Mouse (Mus musculus) layer of hippocampus, adult 9-11 months (tissue): ENCODE data around the gene Polr2h.
"Not testable (repeated sequence)": the region's sequence is repeated elsewhere in the genome, so short reads cannot be mapped to it uniquely, and the experiment has no call there.

ENCODE experiments used
- DNase-seq: peaks from one replicate; pipeline ENCODE4 v3.0.0; 2022

The Polr2h gene

DNA sequence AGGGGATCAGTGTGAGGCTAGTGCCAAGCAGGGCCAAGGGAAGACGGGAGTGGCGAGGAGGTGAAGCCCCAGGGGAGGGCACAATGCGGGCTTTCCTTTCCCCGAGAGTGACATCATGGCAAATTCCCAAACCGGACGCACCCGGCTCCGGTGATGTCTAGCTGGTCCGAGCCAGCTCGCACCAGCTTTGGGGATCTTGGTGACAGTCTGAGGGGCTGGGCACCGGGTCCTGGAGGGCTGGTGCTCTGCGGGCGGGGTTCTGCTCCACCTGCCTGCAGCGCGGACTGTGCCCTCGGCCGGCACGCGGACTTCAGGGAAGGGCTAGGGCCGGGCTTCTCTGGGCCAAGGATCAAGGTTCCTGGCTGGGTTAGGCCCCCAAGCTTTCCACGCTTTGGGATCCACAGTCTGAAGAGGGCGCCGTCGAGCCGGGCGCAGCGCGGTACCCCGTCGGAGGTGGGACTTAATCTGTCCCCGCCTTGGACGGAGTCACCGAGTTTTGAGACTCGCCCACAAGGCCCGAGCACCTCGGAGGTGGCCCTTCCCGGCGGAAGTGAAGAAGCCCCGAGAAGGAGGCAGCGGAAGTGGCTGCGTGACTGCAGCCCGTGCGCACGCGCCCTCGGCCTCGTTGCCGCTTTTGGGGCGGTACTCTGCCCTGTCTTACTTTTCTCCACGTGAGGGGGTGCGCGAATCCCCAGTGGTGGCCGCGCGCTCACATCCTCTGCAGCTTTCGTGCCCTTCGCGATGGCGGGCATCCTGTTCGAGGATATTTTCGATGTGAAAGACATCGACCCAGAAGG lies at the start of gene Polr2h, which contains the start of gene Clcn2:
Gene Polr2h (plus strand): TSS at position 485 of the 797 bp plus-strand sequence.
Gene Clcn2 (minus strand): TSS at position 566 of the 797 bp plus-strand sequence.
- DNase-seq: peak; percentile 98

DNA sequence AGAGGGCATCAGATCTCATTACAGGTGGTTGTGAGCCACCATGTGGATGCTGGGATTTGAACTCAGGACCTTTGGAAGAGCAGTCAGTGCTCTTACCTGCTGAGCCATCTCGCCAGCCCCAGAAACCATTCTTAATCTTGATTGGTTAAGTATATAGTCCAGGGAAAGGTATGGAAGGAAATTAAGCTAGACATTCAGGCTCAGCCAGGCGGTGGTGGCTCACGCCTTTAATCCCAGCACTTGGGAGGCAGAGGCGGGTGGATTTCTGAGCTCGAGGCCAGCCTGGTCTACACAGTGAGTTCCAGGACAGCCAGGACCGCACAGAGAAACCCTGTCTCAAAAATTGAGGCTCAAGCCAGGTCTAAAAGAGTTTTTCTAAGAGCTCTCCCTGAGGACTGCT lies 49.5 kb upstream of the Polr2h start, which contains the start of gene Eif4g1:
Gene Eif4g1 (plus strand): TSS at position 301 of the 400 bp plus-strand sequence.
- not testable (repeated sequence) for DNase-seq

DNA sequence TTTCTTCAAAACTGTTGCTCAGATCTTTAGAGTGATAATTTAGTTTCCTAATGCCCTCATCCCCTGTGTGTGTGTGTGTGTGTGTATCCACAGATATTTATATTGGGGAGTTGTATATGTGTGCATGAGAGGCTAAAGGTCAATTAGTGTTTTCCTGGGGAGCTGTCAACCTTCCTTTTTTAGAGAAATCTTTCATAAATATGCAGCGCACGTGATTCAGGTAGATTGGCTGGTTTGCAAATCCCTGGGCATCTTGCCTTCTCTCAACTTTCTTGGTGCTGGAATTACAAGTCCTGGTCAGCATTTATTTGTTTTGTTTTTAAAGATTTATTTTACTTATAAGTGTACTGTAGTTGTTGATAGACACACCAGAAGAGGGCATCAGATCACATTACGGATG lies 47.2 kb upstream of the Polr2h start:
- no peak for DNase-seq

DNA sequence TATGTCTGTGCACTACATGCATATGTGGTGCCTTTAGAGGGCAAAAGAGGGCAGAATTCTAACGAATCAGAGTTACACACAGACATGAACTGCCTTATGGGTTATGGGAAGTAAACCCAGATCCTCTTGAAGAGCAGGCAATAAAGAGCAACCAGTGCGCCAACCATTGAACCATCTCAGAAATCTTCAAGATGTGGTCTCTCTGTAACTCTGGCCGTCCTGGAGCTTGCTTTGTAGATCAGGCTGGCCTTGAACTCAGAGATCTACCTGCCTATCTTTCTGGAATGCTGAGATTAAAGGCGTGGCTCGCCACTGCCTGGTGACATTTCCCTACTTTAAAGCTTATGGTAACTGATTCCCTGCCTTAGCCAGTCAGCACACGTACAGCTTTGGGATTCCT lies 45.6 kb upstream of the Polr2h start:
- no peak for DNase-seq

DNA sequence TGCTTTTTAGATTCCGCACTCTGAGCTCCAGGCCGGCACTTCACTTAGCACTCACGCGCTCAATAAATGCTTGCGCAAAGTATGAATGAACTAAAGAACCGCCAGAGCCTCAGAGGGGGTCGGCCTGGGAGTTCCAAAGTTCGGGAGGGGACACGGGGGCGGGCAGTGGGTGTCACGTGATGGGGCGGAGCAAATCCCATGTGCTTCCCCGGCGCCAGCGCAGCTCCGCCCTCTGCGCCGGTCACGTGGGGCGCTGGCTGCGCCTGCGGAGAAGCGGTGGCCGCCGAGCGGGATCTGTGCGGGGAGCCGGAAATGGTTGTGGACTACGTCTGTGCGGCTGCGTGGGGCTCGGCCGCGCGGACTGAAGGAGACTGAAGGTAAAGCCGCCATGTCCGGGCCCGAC lies 45.0 kb upstream of the Polr2h start:
- peak; percentile 96 for DNase-seq

DNA sequence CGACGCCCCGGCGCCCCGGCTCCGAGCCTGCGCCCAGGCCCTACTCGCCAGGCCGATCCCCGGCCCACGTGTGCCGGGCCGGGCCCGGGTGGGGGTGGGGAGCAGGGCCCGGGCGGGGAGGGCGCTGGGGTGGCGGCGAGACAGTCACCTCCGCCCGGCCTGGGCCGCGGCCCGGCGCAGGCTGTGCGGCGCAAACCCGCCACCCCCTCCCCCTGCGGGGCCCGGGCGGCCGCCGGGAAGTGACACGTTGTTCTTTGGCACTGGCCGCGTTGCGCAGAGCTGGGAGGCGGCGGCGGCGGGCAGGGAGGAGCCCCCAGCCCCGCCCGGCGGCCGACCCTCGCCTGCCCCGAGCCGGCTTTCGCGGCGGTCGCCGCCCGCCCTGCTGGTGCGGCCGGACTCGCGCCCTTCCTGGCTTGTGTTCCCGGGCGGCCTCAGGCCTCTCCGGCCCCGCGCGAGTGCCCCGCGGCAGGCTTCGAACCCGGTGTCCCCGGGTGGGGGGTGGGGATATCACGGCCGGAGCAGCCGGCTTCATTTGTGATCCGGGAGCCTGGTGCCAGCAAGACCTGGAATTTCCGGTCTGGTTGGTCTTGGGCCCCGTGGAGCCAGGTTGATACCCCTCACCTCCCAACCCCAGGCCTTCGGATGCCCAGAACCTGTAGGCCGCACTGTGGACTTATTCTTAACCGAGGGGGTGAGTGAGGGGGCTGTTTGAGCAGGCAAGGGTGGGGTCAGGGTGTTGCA lies 44.3 kb upstream of the Polr2h start:
- peak; percentile 32 for DNase-seq

DNA sequence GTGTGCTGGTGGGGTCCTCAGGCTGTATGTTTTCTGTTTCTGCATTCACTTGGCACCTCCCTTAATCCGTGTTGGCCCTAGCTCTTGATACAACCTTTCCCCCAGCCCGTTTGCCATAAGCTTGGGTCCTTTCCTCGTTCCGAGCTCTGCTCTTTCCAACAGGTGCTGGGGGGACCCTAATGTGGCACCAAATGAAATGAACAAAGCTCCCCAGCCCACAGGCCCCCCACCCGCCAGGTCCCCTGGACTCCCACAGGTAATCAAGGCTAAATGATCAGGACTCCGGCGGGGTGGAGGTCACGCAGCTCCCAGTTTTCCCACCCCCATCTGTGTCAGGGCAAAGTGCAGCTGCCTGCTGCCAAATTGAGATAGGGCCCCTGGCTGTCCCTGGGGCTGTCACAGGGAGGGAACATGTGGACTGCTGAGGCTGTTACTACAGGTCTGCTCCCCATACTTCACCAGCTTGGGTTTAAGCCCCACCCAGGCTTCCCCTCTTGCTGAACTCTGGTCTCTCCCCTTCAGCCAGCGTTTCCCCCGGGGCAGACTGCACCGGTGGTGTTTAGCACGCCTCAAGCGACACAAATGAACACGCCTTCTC lies 43.7 kb upstream of the Polr2h start:
- no peak for DNase-seq

DNA sequence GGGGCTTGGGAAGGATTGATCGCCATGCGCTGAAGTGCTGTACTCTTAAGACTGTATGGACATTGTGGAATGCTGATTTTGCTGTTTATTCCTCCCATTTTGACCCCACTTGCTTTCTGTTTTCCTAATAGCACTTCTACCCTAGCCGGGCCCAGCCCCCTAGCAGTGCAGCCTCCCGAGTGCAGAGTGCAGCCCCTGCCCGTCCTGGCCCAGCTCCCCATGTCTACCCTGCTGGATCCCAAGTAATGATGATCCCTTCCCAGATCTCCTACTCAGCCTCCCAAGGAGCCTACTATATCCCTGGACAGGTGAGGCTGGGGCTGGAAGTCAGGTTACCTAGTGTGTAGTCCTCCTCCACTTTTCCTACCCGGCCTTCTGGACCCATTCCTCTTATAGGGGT lies 42.3 kb upstream of the Polr2h start:
- DNase-seq: no peak

DNA sequence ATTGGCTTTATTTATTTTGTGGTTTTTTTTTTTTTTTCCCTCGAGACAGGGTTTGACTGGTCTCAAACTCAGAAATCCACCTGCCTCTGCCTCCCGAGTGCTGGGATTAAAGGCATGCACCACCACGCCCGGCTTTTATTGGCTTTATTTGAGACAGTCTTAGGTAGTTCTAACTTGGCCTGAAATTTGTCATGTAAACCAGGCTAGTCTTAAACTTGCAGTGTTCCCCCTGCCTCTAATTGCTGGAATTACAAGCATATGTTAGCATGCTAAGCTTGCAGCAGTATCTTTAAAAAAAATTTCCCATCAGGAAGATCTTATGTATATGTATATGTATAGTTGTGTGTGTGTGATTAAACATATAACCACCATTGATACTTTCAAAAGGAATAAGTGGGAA lies 40.8 kb upstream of the Polr2h start:
- DNase-seq: no peak

DNA sequence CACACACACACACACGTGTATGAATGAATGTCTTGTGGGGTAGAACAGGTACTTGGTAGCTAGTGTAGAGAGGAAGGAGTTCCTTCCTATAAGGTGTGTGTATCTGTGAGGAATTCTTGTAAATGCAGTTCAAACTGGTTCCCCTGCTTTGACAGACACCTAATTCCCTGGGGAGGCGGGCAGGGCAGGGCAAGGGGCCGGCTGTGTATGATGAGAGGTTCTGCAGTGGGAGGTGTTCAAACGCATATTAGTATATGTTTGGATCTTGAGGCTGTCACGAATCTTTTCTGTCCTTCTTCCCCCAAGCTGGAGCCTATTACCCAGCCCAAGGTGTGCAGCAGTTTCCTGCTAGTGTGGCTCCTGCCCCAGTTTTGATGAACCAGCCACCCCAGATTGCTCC lies 40.1 kb upstream of the Polr2h start:
- DNase-seq: no peak

DNA sequence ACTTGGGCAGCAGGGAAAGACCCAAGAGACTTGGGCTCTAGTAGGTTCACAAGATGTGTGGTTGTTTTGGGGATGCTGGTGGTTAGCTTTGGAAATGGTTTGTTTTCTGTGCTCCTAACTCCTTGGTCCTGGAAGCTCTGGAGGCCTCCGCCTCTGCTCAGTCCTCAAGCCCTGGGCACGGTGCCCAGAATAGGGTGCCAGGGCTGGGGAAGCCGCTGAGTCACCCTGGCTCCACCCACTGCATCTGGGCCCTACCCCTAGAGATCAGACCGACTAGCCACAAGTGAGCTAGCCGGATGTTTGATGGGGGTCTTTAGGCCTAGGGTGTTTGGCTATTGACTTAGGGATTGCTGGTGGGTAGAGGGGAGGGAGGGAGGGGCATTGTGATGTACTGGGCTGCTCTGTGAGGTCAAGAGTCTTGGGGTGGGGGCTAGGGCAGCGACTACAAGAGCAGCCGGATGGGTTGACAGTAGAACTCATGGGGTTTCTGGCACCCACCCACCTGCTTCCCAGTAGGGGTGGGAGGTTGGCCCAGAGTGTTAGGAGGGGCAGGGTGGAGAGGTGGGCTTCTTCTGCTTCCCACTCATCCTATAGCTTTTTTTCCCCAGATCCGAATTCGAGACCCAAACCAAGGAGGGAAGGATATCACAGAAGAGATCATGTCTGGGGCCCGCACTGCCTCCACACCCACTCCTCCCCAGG lies 39.3 kb upstream of the Polr2h start:
- DNase-seq: peak; percentile 86

DNA sequence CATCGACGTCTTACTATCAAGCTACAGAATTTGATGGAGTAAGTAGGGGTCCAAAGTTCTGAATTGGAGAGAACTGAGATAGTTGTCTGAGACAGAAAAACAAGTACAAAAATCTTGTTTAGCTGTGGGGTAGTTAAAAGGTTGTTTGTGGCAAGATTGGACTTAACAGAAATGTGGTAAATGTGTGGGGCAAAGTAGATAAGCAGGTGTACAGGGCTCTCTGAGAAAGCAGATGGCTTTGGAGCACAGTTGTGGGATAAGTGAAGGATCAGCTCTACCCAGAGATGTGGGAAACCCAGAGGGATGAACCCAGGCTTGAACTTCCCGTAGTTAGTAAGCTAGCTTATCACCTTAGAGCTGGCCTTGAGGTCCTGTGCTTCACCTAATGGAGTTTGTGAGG lies 26.7 kb upstream of the Polr2h start:
- no peak for DNase-seq

DNA sequence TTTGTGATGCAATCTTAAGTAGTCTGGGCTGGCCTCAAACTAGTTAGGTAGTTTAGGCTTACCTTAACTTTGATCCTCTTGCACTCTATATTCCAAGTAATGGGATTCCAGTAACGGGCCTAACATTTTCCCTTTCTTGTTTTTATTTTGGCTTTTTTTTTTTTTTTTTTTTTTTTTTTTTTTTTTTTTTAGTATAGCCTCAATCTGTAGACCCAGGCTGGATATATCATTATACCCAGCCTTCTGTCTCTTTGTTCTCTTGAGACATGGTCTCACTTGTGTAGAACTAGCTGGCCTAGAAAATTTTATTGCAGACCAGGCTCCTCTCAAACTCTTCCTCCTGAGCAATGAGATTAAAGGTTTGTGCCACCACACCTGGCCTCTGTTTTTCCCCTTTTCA lies 25.8 kb upstream of the Polr2h start:
- no peak for DNase-seq

DNA sequence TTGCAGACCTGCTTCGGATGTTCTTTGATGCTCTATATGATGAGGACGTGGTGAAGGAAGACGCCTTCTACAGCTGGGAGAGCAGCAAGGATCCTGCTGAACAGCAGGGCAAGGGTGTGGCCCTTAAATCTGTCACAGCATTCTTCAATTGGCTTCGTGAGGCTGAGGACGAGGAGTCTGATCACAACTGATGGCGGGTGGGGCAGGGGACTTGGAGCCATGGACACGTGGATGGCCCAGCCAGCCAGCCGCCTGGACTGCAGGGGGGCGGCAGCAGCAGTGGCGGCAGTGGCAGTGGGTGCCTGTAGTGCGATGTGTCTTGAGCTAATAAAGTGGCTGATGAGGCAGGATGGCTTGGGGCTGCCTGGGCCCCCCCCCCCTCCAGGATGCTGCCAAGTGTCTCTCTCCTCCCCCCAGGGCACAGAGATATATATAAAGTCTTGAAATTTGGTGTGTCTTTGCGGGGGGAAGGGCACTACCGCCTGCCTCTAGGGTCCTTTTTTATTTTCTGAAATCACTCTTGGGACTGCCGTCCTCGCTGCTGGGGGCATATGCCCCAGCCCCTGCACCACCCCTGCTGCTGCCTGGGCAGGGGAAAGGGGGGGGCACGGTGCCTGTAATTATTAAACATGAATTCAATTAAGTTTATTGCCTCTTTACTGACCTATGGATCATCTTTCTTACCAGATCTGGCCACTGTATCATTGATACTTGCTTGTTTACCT lies 25.1 kb upstream of the Polr2h start:
- no peak for DNase-seq

DNA sequence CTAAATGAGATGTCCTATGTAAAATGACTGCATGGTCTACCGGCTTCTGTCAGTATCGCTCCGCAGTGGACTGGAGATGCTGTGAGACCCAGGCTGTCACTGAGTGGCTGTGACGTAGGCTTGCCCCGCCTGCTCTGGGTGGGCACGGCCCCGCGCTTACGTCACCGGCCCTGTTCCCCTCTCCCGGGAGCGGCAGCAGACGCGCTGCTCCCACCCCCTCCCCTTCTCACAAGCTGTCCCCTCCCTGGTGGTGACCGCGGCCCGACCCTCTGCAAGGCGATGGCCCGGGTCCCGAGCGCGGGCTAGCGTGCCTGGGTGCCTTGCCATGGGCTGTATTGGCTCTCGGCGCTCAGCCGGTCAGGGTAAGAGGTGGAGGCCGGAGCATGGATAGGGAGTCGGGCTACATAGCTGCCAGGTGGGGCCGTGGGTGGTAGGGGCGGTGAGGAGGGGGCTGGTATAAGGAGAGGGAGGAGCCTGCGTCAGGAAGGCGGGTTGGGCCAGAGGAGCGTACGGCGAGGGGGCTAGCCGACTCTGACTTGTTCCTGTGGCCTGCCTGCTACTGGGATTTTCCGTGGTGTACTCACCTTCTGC lies 24.3 kb upstream of the Polr2h start, which contains the start of gene Fam131a:
Gene Fam131a (plus strand): TSS at position 131 of the 591 bp plus-strand sequence.
- DNase-seq: peak; percentile 97

DNA sequence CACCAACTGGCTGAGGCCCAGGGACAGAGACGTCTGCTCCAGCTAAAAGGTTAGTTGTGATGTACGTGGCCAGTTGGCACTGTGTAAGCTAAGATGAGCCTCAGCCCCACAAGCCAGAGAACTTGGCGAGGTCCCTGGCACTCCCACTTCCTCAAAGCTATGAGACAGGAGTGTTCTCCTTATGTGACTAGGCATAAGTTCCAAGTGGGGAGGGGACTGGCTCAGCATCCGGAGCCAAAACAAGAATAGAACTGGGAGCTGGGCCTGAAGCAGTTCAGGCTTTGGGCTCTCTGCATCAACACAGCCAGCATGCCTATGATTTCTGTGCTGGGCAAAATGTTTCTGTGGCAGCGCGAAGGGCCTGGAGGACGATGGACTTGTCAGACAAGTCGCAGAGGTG lies 22.7 kb upstream of the Polr2h start:
- peak; percentile 90 for DNase-seq

DNA sequence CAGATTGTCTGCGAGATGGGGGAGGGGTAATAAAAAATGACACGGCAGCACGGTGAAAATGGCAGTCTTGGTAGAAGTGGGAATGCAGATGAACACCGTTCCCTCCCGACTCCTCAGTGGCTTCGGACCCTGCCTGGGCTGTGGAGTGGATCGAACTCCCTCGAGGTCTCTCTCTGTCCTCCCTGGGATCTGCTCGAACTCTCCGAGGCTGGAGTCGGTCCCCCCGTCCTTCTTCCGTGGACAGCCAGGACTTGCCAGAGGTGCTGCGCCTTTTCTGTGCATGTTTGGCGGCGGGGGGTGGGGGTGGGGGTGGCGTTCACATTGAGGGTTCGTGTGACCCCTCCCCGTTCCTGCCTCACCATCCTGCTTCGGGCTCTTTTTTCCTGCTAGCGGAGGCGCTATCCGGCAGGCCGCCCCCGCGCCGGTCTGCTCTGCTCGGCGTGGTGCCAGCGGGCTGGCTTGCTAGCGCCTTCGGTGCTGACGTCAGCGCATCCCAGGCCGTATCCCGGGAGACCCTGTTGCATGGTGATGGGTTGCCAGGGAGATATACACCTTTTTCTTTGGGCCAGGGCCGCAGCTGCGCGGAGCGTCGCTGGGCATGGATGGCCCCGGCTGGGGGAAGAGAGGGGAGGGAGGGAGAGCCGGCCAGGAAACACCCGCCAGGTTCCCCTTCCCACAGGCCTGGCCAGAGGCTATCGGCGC lies 21.7 kb upstream of the Polr2h start:
- peak; percentile 98 for DNase-seq

DNA sequence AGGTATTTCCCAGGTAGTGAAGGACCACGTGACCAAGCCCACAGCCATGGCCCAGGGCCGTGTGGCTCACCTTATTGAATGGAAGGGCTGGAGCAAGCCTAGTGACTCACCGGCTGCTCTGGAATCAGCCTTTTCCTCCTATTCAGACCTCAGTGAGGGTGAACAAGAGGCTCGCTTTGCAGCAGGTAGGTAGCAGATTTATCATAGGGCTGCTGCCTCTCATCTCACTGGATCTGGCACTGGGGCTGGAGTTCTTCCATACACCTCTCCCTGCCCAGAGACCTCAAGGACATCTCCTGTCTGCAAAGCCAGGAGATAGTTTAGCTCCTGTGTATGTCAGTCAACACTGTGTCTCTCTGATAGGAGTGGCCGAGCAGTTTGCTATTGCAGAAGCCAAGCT lies 18.2 kb upstream of the Polr2h start:
- DNase-seq: no peak

DNA sequence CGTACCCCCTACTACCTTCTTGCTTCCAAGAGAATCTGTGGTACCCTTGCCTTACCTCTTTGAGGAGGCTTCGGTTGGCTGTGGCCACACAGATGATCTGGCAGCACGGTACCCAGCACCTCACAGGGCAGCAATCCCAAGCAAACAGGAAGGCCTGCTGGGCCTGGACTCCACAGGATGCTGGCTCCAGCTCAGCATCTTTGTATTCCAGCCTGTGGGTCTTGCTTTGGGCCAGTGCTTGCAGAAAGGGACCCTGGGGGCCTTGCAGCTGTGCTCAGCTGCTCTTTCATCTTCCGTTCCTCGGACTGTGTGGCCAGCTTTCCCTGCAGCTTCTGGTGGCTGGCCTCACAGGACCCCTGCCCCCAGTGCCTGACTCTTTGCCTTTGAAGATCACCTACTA lies 17.4 kb upstream of the Polr2h start:
- DNase-seq: no peak

DNA sequence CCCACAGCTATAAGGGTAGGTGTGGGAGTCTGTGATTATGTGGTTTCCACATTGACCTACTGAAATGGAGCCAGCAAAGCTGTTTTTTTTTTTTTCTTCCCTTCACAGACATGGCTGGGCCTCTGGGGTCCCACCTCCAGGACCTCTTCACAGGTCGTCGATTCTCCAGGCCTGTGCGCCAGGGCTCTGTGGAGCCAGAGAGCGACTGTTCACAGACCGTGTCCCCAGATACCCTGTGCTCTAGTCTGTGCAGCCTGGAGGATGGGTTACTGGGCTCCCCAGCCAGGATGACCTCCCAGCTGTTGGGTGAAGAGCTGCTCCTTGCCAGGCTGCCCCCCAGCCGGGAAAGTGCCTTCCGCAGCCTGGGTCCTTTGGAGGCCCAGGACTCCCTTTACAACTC lies 16.1 kb upstream of the Polr2h start:
- no peak for DNase-seq
